Mouse (Mus musculus) G1E (cell line): ENCODE data around the gene Magi1.

ENCODE experiments used
- CTCF ChIP-seq: IDR thresholded peaks from 2 replicates; pipeline ENCODE4 v1.5.1; 2012; ENCODE audit warnings: low read depth, low read length, inconsistent platforms, mixed read lengths
- GATA1 ChIP-seq: IDR thresholded peaks from 2 replicates; pipeline ENCODE4 v1.6.1; 2012; ENCODE audit warnings: borderline replicate concordance, low read length, inconsistent platforms, mixed read lengths
- GATA2 ChIP-seq: IDR thresholded peaks from 2 replicates; pipeline ENCODE4 v1.6.1; 2012; ENCODE audit warnings: low read depth, low read length, inconsistent platforms, borderline replicate concordance
- POLR2AphosphoS5 ChIP-seq: IDR thresholded peaks from 2 replicates; pipeline ENCODE4 v1.6.1; 2012; ENCODE audit warnings: low read depth, low read length, inconsistent platforms; ENCODE audit not compliant: insufficient replicate concordance
- TAL1 ChIP-seq: conservative IDR thresholded peaks from 2 replicates; pipeline ENCODE4 v1.6.1; 2012; ENCODE audit warnings: low read depth, low read length, inconsistent platforms, mixed read lengths

DNA sequence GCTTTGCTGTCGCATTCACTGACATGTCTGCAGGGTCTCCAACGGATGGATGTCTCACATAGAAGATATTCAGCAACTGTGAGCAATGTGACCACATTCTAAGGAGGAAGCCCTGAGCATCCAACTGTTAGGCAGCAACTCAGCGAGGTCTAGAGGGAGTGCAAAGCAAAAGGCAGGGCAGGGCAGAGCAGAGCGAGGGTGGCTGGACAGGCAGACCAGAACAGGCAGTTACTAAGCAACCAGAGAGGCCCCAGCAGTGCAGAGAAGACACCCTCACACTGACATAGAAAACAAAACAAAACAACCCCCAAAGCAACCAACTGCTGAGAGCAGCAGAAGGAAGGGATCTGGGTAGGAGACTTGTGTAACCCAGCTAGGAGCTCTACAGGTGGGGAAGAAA lies 512.6 kb downstream of the Magi1 start:
- no peak for TF ChIP-seq CTCF
- TF ChIP-seq GATA2: no peak
- no peak for TF ChIP-seq TAL1
- no peak for TF ChIP-seq GATA1
- no peak for TF ChIP-seq POLR2AphosphoS5
